Mouse (Mus musculus): Measurements from ENCODE around the gene Rdh9. TPM values are rescaled to one million over a fixed set of nuclear protein-coding genes. Genes with fewer than 3 reads are reported as not detected.

Rdh9 gene
- 0.45 TPM for polyA plus RNA-seq (2014; fragmentation: Illumina TruSeq; extraction: RNeasy Lipid Tissue Mini Kit (QIAGEN cat#74804); ENCODE audit: low read depth, low replicate concordance)

GRCm38 (mm10) chr10:127776011-127776410 is at the start of gene Rdh9:
Gene Rdh9, plus strand, starts transcription at chr10:127776386.

DNA sequence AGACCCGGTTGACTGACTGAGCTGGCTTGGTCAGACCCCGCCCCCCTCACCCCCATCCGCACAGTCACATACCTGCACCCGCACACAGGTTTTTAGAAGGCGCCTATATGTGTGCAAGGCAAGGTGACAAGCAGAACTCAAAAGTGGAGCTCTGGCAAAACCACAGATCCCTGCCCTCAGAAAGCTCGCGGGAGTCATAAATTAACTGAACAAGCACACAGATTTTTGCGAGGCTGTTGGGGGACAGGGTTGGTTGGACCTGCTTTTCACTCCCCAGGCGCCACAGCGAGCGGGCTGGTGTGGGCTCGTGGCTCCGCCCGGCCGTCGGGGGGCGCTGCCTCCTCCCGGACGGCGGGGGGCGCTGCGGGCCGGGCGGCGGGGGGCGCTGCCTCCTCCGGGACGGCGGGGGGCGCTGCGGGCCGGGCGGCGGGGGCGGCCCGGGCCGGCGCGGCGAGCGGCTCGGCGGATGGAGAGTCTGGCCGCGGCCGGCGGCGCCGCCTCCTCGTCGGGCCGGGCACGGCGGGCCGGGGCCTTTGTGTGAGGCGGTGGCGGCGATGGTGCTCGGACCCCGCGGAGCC is 37.0 kb upstream of the Rdh9 start, which contains the start of gene Zbtb39:
Gene Zbtb39, plus strand, starts transcription at position 456 of the 578 bp plus-strand sequence.

GRCm38 (mm10) chr10:127751548-127751947 is 24.6 kb upstream of the Rdh9 start, which contains the start of gene Gpr182:
Gene Gpr182, minus strand, starts transcription at chr10:127751732.

GRCm38 (mm10) chr10:127759181-127760110 is 16.7 kb upstream of the Rdh9 start, which contains the start of the genes Rdh1 and Rdh16f1:
Gene Rdh1, plus strand, starts transcription at chr10:127759721.
Gene Rdh16f1, plus strand, starts transcription at chr10:127759787.

DNA sequence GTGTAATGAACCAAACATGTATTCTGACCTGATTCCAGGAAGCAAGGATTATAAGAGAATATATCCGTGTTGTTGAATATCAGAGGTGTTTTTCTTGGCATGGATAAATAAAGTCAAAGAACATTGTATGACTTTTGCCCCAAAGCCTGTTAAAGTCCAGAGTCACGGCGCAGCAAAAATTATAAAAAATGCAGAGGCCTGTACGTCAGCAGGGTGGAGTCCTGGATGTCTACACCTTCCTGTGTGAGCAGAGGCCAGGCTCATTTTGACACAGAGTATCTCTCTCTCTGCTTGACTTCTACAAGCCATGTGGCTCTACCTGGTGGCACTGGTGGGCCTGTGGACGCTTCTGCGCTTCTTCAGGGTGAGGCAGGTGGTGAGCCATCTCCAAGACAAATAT is 24.7 kb downstream of the Rdh9 start, which contains the start of gene Rdh16:
Gene Rdh16, plus strand, starts transcription at position 262 of the 400 bp plus-strand sequence.

Other genes starting within 250 kb of the Rdh9 start
- not detected for gene Nxph4, start 241.8 kb upstream of the Rdh9 start, polyA plus RNA-seq (2014; fragmentation: Illumina TruSeq; extraction: RNeasy Lipid Tissue Mini Kit (QIAGEN cat#74804); ENCODE audit: low read depth, low replicate concordance)
- gene Lrp1, start 155.2 kb upstream of the Rdh9 start, polyA plus RNA-seq (2014; fragmentation: Illumina TruSeq; extraction: RNeasy Lipid Tissue Mini Kit (QIAGEN cat#74804); ENCODE audit: low read depth, low replicate concordance): 0.77 TPM
- 1.3 TPM for gene Stat6, start 133.4 kb upstream of the Rdh9 start, polyA plus RNA-seq (2014; fragmentation: Illumina TruSeq; extraction: RNeasy Lipid Tissue Mini Kit (QIAGEN cat#74804); ENCODE audit: low read depth, low replicate concordance)
- gene Nemp1, start 109.5 kb upstream of the Rdh9 start, polyA plus RNA-seq (2014; fragmentation: Illumina TruSeq; extraction: RNeasy Lipid Tissue Mini Kit (QIAGEN cat#74804); ENCODE audit: low read depth, low replicate concordance): 76.1 TPM
- gene Nab2, start 107.8 kb upstream of the Rdh9 start, polyA plus RNA-seq (2014; fragmentation: Illumina TruSeq; extraction: RNeasy Lipid Tissue Mini Kit (QIAGEN cat#74804); ENCODE audit: low read depth, low replicate concordance): 2.2 TPM
- 2.4 TPM for gene Myo1a, start 71.2 kb upstream of the Rdh9 start, polyA plus RNA-seq (2014; fragmentation: Illumina TruSeq; extraction: RNeasy Lipid Tissue Mini Kit (QIAGEN cat#74804); ENCODE audit: low read depth, low replicate concordance)
- not detected for gene Tac2, start 51.9 kb upstream of the Rdh9 start, polyA plus RNA-seq (2014; fragmentation: Illumina TruSeq; extraction: RNeasy Lipid Tissue Mini Kit (QIAGEN cat#74804); ENCODE audit: low read depth, low replicate concordance)
- 2.0 TPM for gene Zbtb39, start 36.8 kb upstream of the Rdh9 start, polyA plus RNA-seq (2014; fragmentation: Illumina TruSeq; extraction: RNeasy Lipid Tissue Mini Kit (QIAGEN cat#74804); ENCODE audit: low read depth, low replicate concordance)
- gene Gpr182, start 24.7 kb upstream of the Rdh9 start, polyA plus RNA-seq (2014; fragmentation: Illumina TruSeq; extraction: RNeasy Lipid Tissue Mini Kit (QIAGEN cat#74804); ENCODE audit: low read depth, low replicate concordance): 0.13 TPM
- gene Rdh1, start 16.7 kb upstream of the Rdh9 start, polyA plus RNA-seq (2014; fragmentation: Illumina TruSeq; extraction: RNeasy Lipid Tissue Mini Kit (QIAGEN cat#74804); ENCODE audit: low read depth, low replicate concordance): 0.04 TPM
- gene Rdh16f1, start 16.6 kb upstream of the Rdh9 start, polyA plus RNA-seq (2014; fragmentation: Illumina TruSeq; extraction: RNeasy Lipid Tissue Mini Kit (QIAGEN cat#74804); ENCODE audit: low read depth, low replicate concordance): not detected
- 0.13 TPM for gene Rdh16, start 24.8 kb downstream of the Rdh9 start, polyA plus RNA-seq (2014; fragmentation: Illumina TruSeq; extraction: RNeasy Lipid Tissue Mini Kit (QIAGEN cat#74804); ENCODE audit: low read depth, low replicate concordance)
- gene Rdh19, start 73.5 kb downstream of the Rdh9 start, polyA plus RNA-seq (2014; fragmentation: Illumina TruSeq; extraction: RNeasy Lipid Tissue Mini Kit (QIAGEN cat#74804); ENCODE audit: low read depth, low replicate concordance): not detected
- gene Rdh16f2, start 90.1 kb downstream of the Rdh9 start, polyA plus RNA-seq (2014; fragmentation: Illumina TruSeq; extraction: RNeasy Lipid Tissue Mini Kit (QIAGEN cat#74804); ENCODE audit: low read depth, low replicate concordance): not detected
- gene Rdh7, start 112.4 kb downstream of the Rdh9 start, polyA plus RNA-seq (2014; fragmentation: Illumina TruSeq; extraction: RNeasy Lipid Tissue Mini Kit (QIAGEN cat#74804); ENCODE audit: low read depth, low replicate concordance): not detected
- 0.69 TPM for gene Sdr9c7, start 122.1 kb downstream of the Rdh9 start, polyA plus RNA-seq (2014; fragmentation: Illumina TruSeq; extraction: RNeasy Lipid Tissue Mini Kit (QIAGEN cat#74804); ENCODE audit: low read depth, low replicate concordance)
- not detected for gene Hsd17b6, start 231.2 kb downstream of the Rdh9 start, polyA plus RNA-seq (2014; fragmentation: Illumina TruSeq; extraction: RNeasy Lipid Tissue Mini Kit (QIAGEN cat#74804); ENCODE audit: low read depth, low replicate concordance)
- gene Prim1, start 238.8 kb downstream of the Rdh9 start, polyA plus RNA-seq (2014; fragmentation: Illumina TruSeq; extraction: RNeasy Lipid Tissue Mini Kit (QIAGEN cat#74804); ENCODE audit: low read depth, low replicate concordance): 23.5 TPM